Mouse (Mus musculus): Measurements from ENCODE around the gene Pigx.
"Not testable (repeated sequence)": the region's sequence is repeated elsewhere in the genome, so short reads cannot be mapped to it uniquely, and the experiment has no call there.

Gene Pigx

GRCm38 (mm10) chr16:32108578-32108977 is 9.0 kb upstream of the Pigx start:
- no peak for DNase-seq (ENCODE audit: low spot score)

- DNase-seq (ENCODE audit: low spot score), result peak; percentile 63
These were observed 8.6 kb upstream of the Pigx start for GRCm38 (mm10) chr16:32108170-32108569.

GRCm38 (mm10) chr16:32107342-32108045 is 8.0 kb upstream of the Pigx start:
- DNase-seq (ENCODE audit: low spot score), result peak; percentile 81

GRCm38 (mm10) chr16:32105698-32106097 is 6.2 kb upstream of the Pigx start:
- DNase-seq (ENCODE audit: low spot score), result no peak

- no peak for DNase-seq (ENCODE audit: low spot score)
These were observed 2.8 kb upstream of the Pigx start for GRCm38 (mm10) chr16:32102295-32102694.

GRCm38 (mm10) chr16:32098897-32099637 is 473 bp downstream of the Pigx start:
- no peak for DNase-seq (ENCODE audit: low spot score)

GRCm38 (mm10) chr16:32097757-32098156 is 1.8 kb downstream of the Pigx start:
- not testable (repeated sequence) for DNase-seq (ENCODE audit: low spot score)

GRCm38 (mm10) chr16:32091466-32091865 is 8.1 kb downstream of the Pigx start:
- DNase-seq (ENCODE audit: low spot score), result no peak

- DNase-seq (ENCODE audit: low spot score), result peak; percentile 57
These were observed 11.7 kb downstream of the Pigx start for GRCm38 (mm10) chr16:32087629-32088443.

- DNase-seq (ENCODE audit: low spot score), result peak; percentile 82
These were observed 20.5 kb downstream of the Pigx start, which contains the start of gene Pak2 for GRCm38 (mm10) chr16:32078991-32079511. Gene Pak2, minus strand, starts transcription at chr16:32079342.

- DNase-seq (ENCODE audit: low spot score), result peak; percentile 20
These were observed 21.0 kb downstream of the Pigx start for GRCm38 (mm10) chr16:32078408-32078990.

GRCm38 (mm10) chr16:32077648-32078407 is 21.7 kb downstream of the Pigx start:
- peak; percentile 62 for DNase-seq (ENCODE audit: low spot score)

GRCm38 (mm10) chr16:32076406-32076805 is 23.1 kb downstream of the Pigx start:
- DNase-seq (ENCODE audit: low spot score), result no peak

GRCm38 (mm10) chr16:32075762-32076161 is 23.8 kb downstream of the Pigx start:
- DNase-seq (ENCODE audit: low spot score), result no peak

- not testable (repeated sequence) for DNase-seq (ENCODE audit: low spot score)
These were observed 29.5 kb downstream of the Pigx start for GRCm38 (mm10) chr16:32070070-32070469.

GRCm38 (mm10) chr16:32068389-32069300 is 30.9 kb downstream of the Pigx start:
- no peak for DNase-seq (ENCODE audit: low spot score)

GRCm38 (mm10) chr16:32066899-32067298 is 32.6 kb downstream of the Pigx start:
- DNase-seq (ENCODE audit: low spot score), result no peak

GRCm38 (mm10) chr16:32063900-32064299 is 35.6 kb downstream of the Pigx start:
- no peak for DNase-seq (ENCODE audit: low spot score)

- DNase-seq (ENCODE audit: low spot score), result peak; percentile 34
These were observed 37.3 kb downstream of the Pigx start for GRCm38 (mm10) chr16:32062226-32062625.

All from T-cell, adult 2 months (primary cell).